Mouse (Mus musculus) liver, embryonic 13.5 days (tissue): ENCODE results near the gene Ugdh. TPM values are rescaled to one million over a fixed set of nuclear protein-coding genes. Genes with fewer than 3 reads are reported as not detected.
A peak's percentile ranks its signal among the peaks of the same experiment; 100 is the strongest.

Source experiments
- ATAC-seq: fragments of 200-750 bp; cut with Nextera tagmentation; 2 replicates; pipeline ENCODE4 v1.8.0; 2017; ENCODE audit warnings: low read depth, mild to moderate bottlenecking, moderate number of reproducible peaks, moderate library complexity
- DNase-seq: peaks from one replicate; pipeline ENCODE4 v3.0.0; 2022
- H3K27ac ChIP-seq: fragments of 300-500 bp; sonication (generic); 2 replicates; pipeline ENCODE4 v1.5.1; 2015; ENCODE audit warnings: moderate library complexity, mild to moderate bottlenecking, inconsistent platforms
- H3K27me3 ChIP-seq: fragments of 300-500 bp; sonication (generic); 2 replicates; pipeline ENCODE4 v1.6.1; 2015; ENCODE audit warnings: mild to moderate bottlenecking, inconsistent platforms
- H3K36me3 ChIP-seq: fragments of 300-500 bp; sonication (generic); 2 replicates; pipeline ENCODE4 v1.6.1; 2015; ENCODE audit warnings: mild to moderate bottlenecking, inconsistent platforms
- H3K4me1 ChIP-seq: fragments of 300-500 bp; sonication (generic); replicated peaks from 2 replicates; pipeline ENCODE4 v1.6.1; 2015; ENCODE audit warnings: inconsistent platforms
- H3K4me2 ChIP-seq: fragments of 300-500 bp; sonication (generic); 2 replicates; pipeline ENCODE4 v1.6.1; 2015; ENCODE audit warnings: inconsistent platforms, mild to moderate bottlenecking, moderate library complexity
- H3K4me3 ChIP-seq: fragments of 300-500 bp; sonication (generic); replicated peaks from 2 replicates; pipeline ENCODE4 v1.5.1; 2015; ENCODE audit warnings: mild to moderate bottlenecking, inconsistent platforms
- H3K9ac ChIP-seq: fragments of 300-500 bp; sonication (generic); 2 replicates; pipeline ENCODE4 v1.6.1; 2015; ENCODE audit warnings: mild to moderate bottlenecking, inconsistent platforms
- H3K9me3 ChIP-seq: fragments of 300-500 bp; sonication (generic); replicated peaks from 2 replicates; pipeline ENCODE4 v1.6.1; 2016; ENCODE audit warnings: inconsistent platforms
- WGBS: fragments of 180-500 bp; shearing (Covaris S2); methylation state at CpG from one replicate; pipeline ENCODE4 v1.1.7; 2015; ENCODE audit not compliant: insufficient replicate concordance; 5-methylcytosine and 5-hydroxymethylcytosine counted together
- polyA plus RNA-seq: library from polyadenylated mRNA; unstranded; fragments of >200 nt; fragmentation: Nextera tagmentation; extraction: Ambion mirVana; gene quantifications from 2 replicates; pipeline ENCODE4 v1.2.1, GENCODE M21; 2015

The Ugdh gene
- polyA plus RNA-seq, 1 experiment from 2014 or later = 16.7 TPM

GRCm38 (mm10) chr5:65457846-65458245 lies 22.1 kb upstream of the Ugdh start:
- DNase-seq (no peak), ATAC-seq (no peak)
- whole genome bisulfite sequencing = 48% methylated on average over 5 of the region's 5 CpGs
- Histone ChIP-seq H3K9me3 (no peaks in the 10 kb centered on the region), H3K9ac (no peak overlapping the region), H3K4me2 (no peak overlapping the region), H3K4me1 (no peaks in the 10 kb centered on the region), H3K36me3 (0 out of 2 replicates have a peak, but pooled peaks cover 2% of the 10 kb centered on the region), H3K4me3 (no peak overlapping the region), H3K27me3 (no peaks in the 10 kb centered on the region), H3K27ac (no peak overlapping the region)

GRCm38 (mm10) chr5:65457086-65457827 lies 21.5 kb upstream of the Ugdh start:
- Histone ChIP-seq H3K27me3 (no peaks in the 10 kb centered on the region), H3K36me3 (0 out of 2 replicates have a peak, but pooled peaks cover 2% of the 10 kb centered on the region), H3K4me2 (no peak overlapping the region), H3K27ac (no peak overlapping the region), H3K9ac (no peak overlapping the region), H3K9me3 (no peaks in the 10 kb centered on the region), H3K4me3 (no peak overlapping the region), H3K4me1 (no peaks in the 10 kb centered on the region)
- 63% methylated on average over 7 of the region's 7 CpGs for WGBS
- ATAC-seq = no peak
- no peak for DNase-seq

- 36% methylated on average over 5 of the region's 5 CpGs for WGBS
- H3K27ac ChIP-seq = no peak overlapping the region
- H3K4me2 ChIP-seq = no peak overlapping the region
- no peak overlapping the region for H3K4me3 ChIP-seq
- H3K36me3 ChIP-seq = 0 out of 2 replicates have a peak, but pooled peaks cover 2% of the 10 kb centered on the region
- no peaks in the 10 kb centered on the region for H3K27me3 ChIP-seq
- H3K4me1 ChIP-seq = no peaks in the 10 kb centered on the region
- no peak for ATAC-seq
- no peaks in the 10 kb centered on the region for H3K9me3 ChIP-seq
- DNase-seq = no peak
- no peak overlapping the region for H3K9ac ChIP-seq
Observed at GRCm38 (mm10) chr5:65454771-65455170, 19.0 kb upstream of the Ugdh start.

- Histone ChIP-seq H3K27ac (no peak overlapping the region), H3K4me1 (peaks cover 4% of the 10 kb centered on the region; the same call in 1 of the 2 replicates), H3K36me3 (0 out of 2 replicates have a peak, but pooled peaks cover 7% of the 10 kb centered on the region), H3K4me3 (no peak overlapping the region), H3K9me3 (no peaks in the 10 kb centered on the region), H3K27me3 (no peaks in the 10 kb centered on the region), H3K9ac (no peak overlapping the region), H3K4me2 (no peak overlapping the region)
- DNase-seq = no peak
- ATAC-seq = no peak
- 62% methylated on average over 4 of the region's 4 CpGs for WGBS
Observed at GRCm38 (mm10) chr5:65448941-65449340, 13.2 kb upstream of the Ugdh start.

- Histone ChIP-seq H3K9ac (no peak overlapping the region), H3K36me3 (0 out of 2 replicates have a peak, but pooled peaks cover 4% of the 10 kb centered on the region), H3K27ac (no peak overlapping the region), H3K9me3 (no peaks in the 10 kb centered on the region), H3K27me3 (no peaks in the 10 kb centered on the region), H3K4me3 (no peak overlapping the region), H3K4me2 (no peak overlapping the region), H3K4me1 (peaks cover 7% of the 10 kb centered on the region)
- DNase-seq = no peak
- ATAC-seq = no peak
- 57% methylated on average over 2 of the region's 2 CpGs for WGBS
Observed at GRCm38 (mm10) chr5:65447826-65448225, 12.1 kb upstream of the Ugdh start.

- H3K27ac ChIP-seq = no peak overlapping the region
- WGBS = 62% methylated on average over 2 of the region's 2 CpGs
- H3K9me3 ChIP-seq = no peaks in the 10 kb centered on the region
- DNase-seq (no peak), ATAC-seq (no peak)
- no peak overlapping the region for H3K4me2 ChIP-seq
- peaks cover 7% of the 10 kb centered on the region for H3K4me1 ChIP-seq
- H3K9ac ChIP-seq = no peak overlapping the region
- H3K4me3 ChIP-seq = no peak overlapping the region
- H3K36me3 ChIP-seq = 0 out of 2 replicates have a peak, but pooled peaks cover 4% of the 10 kb centered on the region
- no peaks in the 10 kb centered on the region for H3K27me3 ChIP-seq
Observed at GRCm38 (mm10) chr5:65446756-65447155, 11.0 kb upstream of the Ugdh start.

- H3K27ac ChIP-seq = no peak overlapping the region
- H3K9ac ChIP-seq = no peak overlapping the region
- no peaks in the 10 kb centered on the region for H3K9me3 ChIP-seq
Observed at GRCm38 (mm10) chr5:65444981-65445380, 9.2 kb upstream of the Ugdh start.

GRCm38 (mm10) chr5:65438041-65438440 lies 2.3 kb upstream of the Ugdh start:
- Histone ChIP-seq H3K27me3 (no peaks in the 10 kb centered on the region), H3K4me3 (no peak overlapping the region), H3K36me3 (no peaks in the 10 kb centered on the region), H3K27ac (no peak overlapping the region), H3K9ac (no peak overlapping the region), H3K9me3 (no peaks in the 10 kb centered on the region), H3K4me1 (peaks cover 20% of the 10 kb centered on the region), H3K4me2 (no peak overlapping the region)
- ATAC-seq (no peak), DNase-seq (no peak)

More at GRCm38 (mm10) chr5:65444981-65445380, 9.2 kb upstream of the Ugdh start:
- 46% methylated on average over 3 of the region's 6 CpGs for WGBS
- Histone ChIP-seq H3K36me3 (0 out of 2 replicates have a peak, but pooled peaks cover 4% of the 10 kb centered on the region), H3K4me1 (peaks cover 7% of the 10 kb centered on the region), H3K27me3 (no peaks in the 10 kb centered on the region), H3K4me3 (no peak overlapping the region), H3K4me2 (no peak overlapping the region)
- ATAC-seq (no peak), DNase-seq (no peak)

GRCm38 (mm10) chr5:65435363-65435805 lies 365 bp downstream of the Ugdh start:
- Histone ChIP-seq H3K27me3 (no peaks in the 10 kb centered on the region), H3K9me3 (no peaks in the 10 kb centered on the region), H3K27ac (peak overlapping the region; percentile 67; the same call in 1 of the 2 replicates), H3K4me1 (peaks cover 20% of the 10 kb centered on the region), H3K4me3 (peak overlapping the region; percentile 83), H3K36me3 (0 out of 2 replicates have a peak, but pooled peaks cover 3% of the 10 kb centered on the region), H3K9ac (peak overlapping the region; percentile 85), H3K4me2 (peak overlapping the region; percentile 91)
- whole genome bisulfite sequencing = under 1% methylated on average over 46 of the region's 47 CpGs
- DNase-seq = no peak
- no peak for ATAC-seq

GRCm38 (mm10) chr5:65434471-65435362 lies 1.0 kb downstream of the Ugdh start:
- 27% methylated on average over 15 of the region's 15 CpGs for WGBS

GRCm38 (mm10) chr5:65429441-65429840 lies 6.3 kb downstream of the Ugdh start:
- no peak overlapping the region for H3K27ac ChIP-seq
- no peaks in the 10 kb centered on the region for H3K9me3 ChIP-seq
- WGBS = 71% methylated on average over 5 of the region's 5 CpGs
- H3K4me3 ChIP-seq = no peak overlapping the region
- ATAC-seq (no peak), DNase-seq (no peak)
- 0 out of 2 replicates have a peak, but pooled peaks cover 3% of the 10 kb centered on the region for H3K36me3 ChIP-seq
- H3K4me2 ChIP-seq = no peak overlapping the region
- H3K9ac ChIP-seq = no peak overlapping the region
- H3K27me3 ChIP-seq = no peaks in the 10 kb centered on the region
- H3K4me1 ChIP-seq = peaks cover 9% of the 10 kb centered on the region

More at GRCm38 (mm10) chr5:65434471-65435362, 1.0 kb downstream of the Ugdh start:
- H3K36me3 ChIP-seq = 0 out of 2 replicates have a peak, but pooled peaks cover 3% of the 10 kb centered on the region
- no peak for ATAC-seq
- H3K9me3 ChIP-seq = no peaks in the 10 kb centered on the region
- peak overlapping the region; percentile 83 for H3K4me3 ChIP-seq
- no peaks in the 10 kb centered on the region for H3K27me3 ChIP-seq
- DNase-seq = no peak
- H3K9ac ChIP-seq = peak overlapping the region; percentile 85
- H3K4me1 ChIP-seq = peaks cover 20% of the 10 kb centered on the region
- H3K4me2 ChIP-seq = peak overlapping the region; percentile 91
- peak overlapping the region; percentile 67; the same call in 1 of the 2 replicates for H3K27ac ChIP-seq
